Mouse (Mus musculus) olfactory bulb, adult 2 months (tissue): Measurements from ENCODE around the gene Psmd9.

Source experiments
- CTCF ChIP-seq: fragments of 200-500 bp; IDR thresholded peaks from 2 replicates; pipeline ENCODE4 v1.5.1; 2012; ENCODE audit warnings: low read depth, mild to moderate bottlenecking, low read length, moderate library complexity; ENCODE audit not compliant: insufficient read depth
- POLR2A ChIP-seq: fragments of 200-500 bp; IDR thresholded peaks from 2 replicates; pipeline ENCODE4 v1.6.1; 2012; ENCODE audit warnings: mild to moderate bottlenecking, low read depth, low read length, moderate library complexity; ENCODE audit not compliant: insufficient read depth

GRCm38 (mm10) chr5:123151077-123151476 is 18.1 kb upstream of the Psmd9 start:
- no peak for TF ChIP-seq CTCF
- TF ChIP-seq POLR2A: no peak
